Mouse (Mus musculus): ENCODE results near the gene Prpf40b. TPM values are rescaled to one million over a fixed set of nuclear protein-coding genes. Genes with fewer than 3 reads are reported as not detected.
A peak's percentile ranks its signal among the peaks of the same experiment; 100 is the strongest.

The Prpf40b gene
- polyA plus RNA-seq, 1 experiment from 2014 or later, result 84.7 TPM

DNA sequence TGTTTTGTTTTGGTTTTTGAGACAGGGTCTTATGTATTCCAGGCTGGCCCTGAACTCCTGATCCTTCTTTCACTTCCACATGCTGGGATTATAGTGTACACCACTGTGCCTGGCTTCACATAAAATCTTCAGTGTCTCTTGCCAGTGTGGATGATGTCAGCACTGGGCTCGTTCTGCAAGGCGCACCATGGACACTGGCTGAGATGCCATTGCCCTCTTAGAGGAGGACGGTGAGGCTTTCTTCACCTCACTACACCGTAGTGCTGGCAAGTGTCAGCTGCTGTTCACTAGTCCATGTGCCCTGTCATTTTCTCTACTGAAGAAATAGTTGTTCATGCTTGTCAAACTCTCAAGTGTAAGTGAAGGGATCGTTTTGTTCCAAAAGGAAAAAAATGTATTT, 15.7 kb downstream of the Prpf40b start:
- Histone ChIP-seq H3K36me3 (replicated peaks; ENCODE audit: control insufficient read depth, insufficient read depth) (peaks cover 99% of the 10 kb centered on the region), H3K4me2 (replicated peaks) (no peak overlapping the region), H3K9ac (no peak overlapping the region), H3K4me1 (replicated peaks; ENCODE audit: control insufficient read depth, insufficient read depth, low read length) (no peaks in the 10 kb centered on the region), H3K4me3 (replicated peaks; ENCODE audit: low read length) (no peak overlapping the region), H3K27ac (no peak overlapping the region), H3K27me3 (ENCODE audit: control insufficient read depth, insufficient read depth, low read length) (no peaks in the 10 kb centered on the region), H3K9me3 (ENCODE audit: control insufficient read depth, low read length) (no peaks in the 10 kb centered on the region)
- DNase-seq (ENCODE audit: low spot score) (no peak), ATAC-seq (ENCODE audit: low FRiP score) (no peak)
- 94% methylated on average over 5 of the region's 5 CpGs for WGBS

DNA sequence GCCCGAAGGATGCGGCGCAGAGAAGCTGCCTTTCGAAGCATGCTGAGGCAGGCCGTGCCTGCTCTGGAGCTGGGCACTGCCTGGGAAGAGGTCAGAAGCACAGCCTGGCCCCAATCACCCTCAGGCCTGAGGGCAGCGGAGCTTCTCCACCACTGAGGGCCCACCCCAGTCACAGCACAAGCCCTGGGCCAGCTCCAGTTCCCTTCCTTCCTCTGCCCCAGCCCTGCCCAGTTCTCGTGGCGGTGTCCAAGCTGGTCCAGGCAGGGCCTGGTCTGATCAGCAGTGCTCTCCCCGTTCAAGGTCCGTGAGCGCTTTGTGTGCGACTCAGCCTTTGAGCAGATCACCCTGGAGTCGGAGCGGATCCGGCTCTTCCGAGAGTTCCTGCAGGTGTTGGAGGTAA, 20.0 kb downstream of the Prpf40b start:
- 92% methylated on average over 16 of the region's 16 CpGs for WGBS
- no peak for DNase-seq (ENCODE audit: low spot score)

DNA sequence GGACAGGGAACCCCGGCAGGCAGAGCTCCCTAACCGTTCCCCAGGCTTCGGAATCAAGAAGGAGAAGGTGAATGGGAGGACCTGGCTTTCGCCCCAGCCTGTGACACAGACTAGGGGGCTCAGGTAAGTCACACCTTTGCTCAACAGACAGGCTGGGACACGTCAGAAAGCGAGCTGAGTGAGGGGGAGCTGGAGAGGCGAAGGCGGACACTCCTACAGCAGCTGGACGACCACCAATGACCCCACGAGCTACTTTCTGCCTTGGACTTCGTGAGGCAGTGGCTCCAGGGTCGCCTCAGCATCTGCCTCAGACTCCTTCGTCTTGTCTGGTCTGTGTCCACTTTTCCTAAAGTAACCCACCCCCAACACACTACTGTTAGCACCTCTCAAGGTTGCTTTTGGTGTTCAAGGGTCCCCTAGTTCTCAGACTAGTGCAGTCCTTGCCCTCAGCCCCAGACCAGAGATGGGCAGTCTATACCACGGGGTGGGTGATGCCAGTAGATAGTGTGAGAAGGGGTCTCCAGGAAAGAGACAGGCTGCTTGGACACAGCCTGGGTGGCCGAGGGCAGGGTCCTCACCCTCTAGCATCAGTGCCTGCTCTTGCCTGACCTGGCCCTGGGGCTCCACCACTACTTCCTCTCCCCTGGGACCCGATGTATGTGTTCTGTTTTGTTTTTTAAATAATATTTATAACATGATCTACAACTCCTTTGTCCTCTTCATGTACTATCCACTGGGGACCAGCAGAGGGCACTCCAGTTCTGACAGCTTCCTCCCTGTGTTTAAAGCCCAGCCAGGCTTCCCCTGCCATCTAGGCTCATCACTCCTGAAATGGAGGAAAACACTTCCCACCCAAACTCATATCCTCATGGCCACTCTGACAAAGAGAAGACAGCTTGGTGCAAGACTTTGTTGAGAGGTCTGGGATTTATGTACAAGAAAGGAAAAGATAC, 21.7 kb downstream of the Prpf40b start:
- 85% methylated on average over 16 of the region's 16 CpGs for WGBS
- Histone ChIP-seq H3K36me3 (replicated peaks; ENCODE audit: control insufficient read depth, insufficient read depth) (peaks cover 99% of the 10 kb centered on the region), H3K9me3 (ENCODE audit: control insufficient read depth, low read length) (no peaks in the 10 kb centered on the region), H3K27ac (peak overlapping the region; percentile 74), H3K9ac (peak overlapping the region; percentile 38; the same call in 1 of the 2 replicates), H3K4me2 (replicated peaks) (no peak overlapping the region), H3K4me3 (replicated peaks; ENCODE audit: low read length) (no peak overlapping the region), H3K4me1 (replicated peaks; ENCODE audit: control insufficient read depth, insufficient read depth, low read length) (no peaks in the 10 kb centered on the region), H3K27me3 (ENCODE audit: control insufficient read depth, insufficient read depth, low read length) (no peaks in the 10 kb centered on the region)
- DNase-seq (ENCODE audit: low spot score), result peak; percentile 85
- ATAC-seq (ENCODE audit: low FRiP score), result peak; percentile 38

More for the DNA sequence above, 20.0 kb downstream of the Prpf40b start:
- Histone ChIP-seq H3K9ac (no peak overlapping the region), H3K4me2 (replicated peaks) (no peak overlapping the region), H3K27me3 (ENCODE audit: control insufficient read depth, insufficient read depth, low read length) (no peaks in the 10 kb centered on the region), H3K27ac (no peak overlapping the region), H3K9me3 (ENCODE audit: control insufficient read depth, low read length) (no peaks in the 10 kb centered on the region), H3K36me3 (replicated peaks; ENCODE audit: control insufficient read depth, insufficient read depth) (peaks cover 99% of the 10 kb centered on the region), H3K4me1 (replicated peaks; ENCODE audit: control insufficient read depth, insufficient read depth, low read length) (no peaks in the 10 kb centered on the region), H3K4me3 (replicated peaks; ENCODE audit: low read length) (no peak overlapping the region)
- ATAC-seq (ENCODE audit: low FRiP score), result no peak

- H3K36me3 ChIP-seq (replicated peaks; ENCODE audit: control insufficient read depth, insufficient read depth), result peaks cover 98% of the 10 kb centered on the region
These were observed 22.4 kb downstream of the Prpf40b start for GRCm38 (mm10) chr15:99317267-99317651.

GRCm38 (mm10) chr15:99318071-99318470, 23.2 kb downstream of the Prpf40b start:
- Histone ChIP-seq H3K27ac (no peak overlapping the region), H3K9ac (no peak overlapping the region)
- 94% methylated on average over 6 of the region's 6 CpGs for WGBS

More at GRCm38 (mm10) chr15:99317267-99317651, 22.4 kb downstream of the Prpf40b start:
- Histone ChIP-seq H3K27ac (peak overlapping the region; percentile 74), H3K9me3 (ENCODE audit: control insufficient read depth, low read length) (no peaks in the 10 kb centered on the region), H3K4me2 (replicated peaks) (no peak overlapping the region), H3K9ac (peak overlapping the region; percentile 37; the same call in 1 of the 2 replicates), H3K27me3 (ENCODE audit: control insufficient read depth, insufficient read depth, low read length) (no peaks in the 10 kb centered on the region), H3K4me1 (replicated peaks; ENCODE audit: control insufficient read depth, insufficient read depth, low read length) (no peaks in the 10 kb centered on the region), H3K4me3 (replicated peaks; ENCODE audit: low read length) (no peak overlapping the region)
- 69% methylated on average over 2 of the region's 2 CpGs for WGBS
- no peak for DNase-seq (ENCODE audit: low spot score)
- no peak for ATAC-seq (ENCODE audit: low FRiP score)

GRCm38 (mm10) chr15:99318861-99319410, 24.0 kb downstream of the Prpf40b start:
- no peaks in the 10 kb centered on the region for H3K4me1 ChIP-seq (replicated peaks; ENCODE audit: control insufficient read depth, insufficient read depth, low read length)
- no peaks in the 10 kb centered on the region for H3K9me3 ChIP-seq (ENCODE audit: control insufficient read depth, low read length)
- 87% methylated on average over 14 of the region's 14 CpGs for WGBS
- no peak overlapping the region for H3K9ac ChIP-seq
- DNase-seq (ENCODE audit: low spot score) (no peak), ATAC-seq (ENCODE audit: low FRiP score) (no peak)
- peaks cover 97% of the 10 kb centered on the region for H3K36me3 ChIP-seq (replicated peaks; ENCODE audit: control insufficient read depth, insufficient read depth)
- no peaks in the 10 kb centered on the region for H3K27me3 ChIP-seq (ENCODE audit: control insufficient read depth, insufficient read depth, low read length)
- no peak overlapping the region for H3K4me2 ChIP-seq (replicated peaks)
- no peak overlapping the region for H3K4me3 ChIP-seq (replicated peaks; ENCODE audit: low read length)
- peak overlapping the region; percentile 18 for H3K27ac ChIP-seq

More at GRCm38 (mm10) chr15:99318071-99318470, 23.2 kb downstream of the Prpf40b start:
- no peak for DNase-seq (ENCODE audit: low spot score)
- Histone ChIP-seq H3K36me3 (replicated peaks; ENCODE audit: control insufficient read depth, insufficient read depth) (peaks cover 98% of the 10 kb centered on the region), H3K4me3 (replicated peaks; ENCODE audit: low read length) (no peak overlapping the region), H3K4me2 (replicated peaks) (no peak overlapping the region), H3K27me3 (ENCODE audit: control insufficient read depth, insufficient read depth, low read length) (no peaks in the 10 kb centered on the region), H3K9me3 (ENCODE audit: control insufficient read depth, low read length) (no peaks in the 10 kb centered on the region), H3K4me1 (replicated peaks; ENCODE audit: control insufficient read depth, insufficient read depth, low read length) (no peaks in the 10 kb centered on the region)
- no peak for ATAC-seq (ENCODE audit: low FRiP score)

DNA sequence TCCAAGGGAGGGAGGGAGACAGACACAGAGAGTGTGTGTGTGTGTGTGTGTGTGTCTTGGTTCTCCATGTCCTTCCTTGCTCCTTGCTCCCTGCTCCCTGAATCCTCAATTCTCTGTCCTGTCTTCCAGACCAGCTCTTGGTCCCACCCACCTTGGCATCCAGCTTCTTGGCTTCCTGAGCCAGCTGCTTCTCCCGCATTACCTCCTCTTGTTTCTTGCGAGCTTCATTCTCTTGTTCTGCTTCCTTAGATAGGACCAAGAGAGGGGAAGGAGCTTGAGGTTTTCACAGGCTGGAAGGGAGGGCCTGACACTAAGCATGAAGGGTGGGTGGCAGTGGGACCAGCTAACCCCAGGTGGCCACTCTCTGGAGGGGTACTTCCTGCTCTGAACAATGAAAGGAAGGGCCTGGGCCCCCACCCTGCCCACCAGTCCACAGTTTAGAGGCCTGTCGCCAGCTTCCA, 24.6 kb downstream of the Prpf40b start:
- no peak overlapping the region for H3K4me2 ChIP-seq (replicated peaks)
- ATAC-seq (ENCODE audit: low FRiP score) (no peak), DNase-seq (ENCODE audit: low spot score) (no peak)
- WGBS, result 75% methylated on average over 3 of the region's 3 CpGs
- H3K4me3 ChIP-seq (replicated peaks; ENCODE audit: low read length), result no peak overlapping the region
- no peaks in the 10 kb centered on the region for H3K9me3 ChIP-seq (ENCODE audit: control insufficient read depth, low read length)
- H3K27ac ChIP-seq, result peak overlapping the region; percentile 18; the same call in 1 of the 2 replicates
- no peaks in the 10 kb centered on the region for H3K4me1 ChIP-seq (replicated peaks; ENCODE audit: control insufficient read depth, insufficient read depth, low read length)
- peaks cover 94% of the 10 kb centered on the region for H3K36me3 ChIP-seq (replicated peaks; ENCODE audit: control insufficient read depth, insufficient read depth)
- no peaks in the 10 kb centered on the region for H3K27me3 ChIP-seq (ENCODE audit: control insufficient read depth, insufficient read depth, low read length)
- no peak overlapping the region for H3K9ac ChIP-seq

DNA sequence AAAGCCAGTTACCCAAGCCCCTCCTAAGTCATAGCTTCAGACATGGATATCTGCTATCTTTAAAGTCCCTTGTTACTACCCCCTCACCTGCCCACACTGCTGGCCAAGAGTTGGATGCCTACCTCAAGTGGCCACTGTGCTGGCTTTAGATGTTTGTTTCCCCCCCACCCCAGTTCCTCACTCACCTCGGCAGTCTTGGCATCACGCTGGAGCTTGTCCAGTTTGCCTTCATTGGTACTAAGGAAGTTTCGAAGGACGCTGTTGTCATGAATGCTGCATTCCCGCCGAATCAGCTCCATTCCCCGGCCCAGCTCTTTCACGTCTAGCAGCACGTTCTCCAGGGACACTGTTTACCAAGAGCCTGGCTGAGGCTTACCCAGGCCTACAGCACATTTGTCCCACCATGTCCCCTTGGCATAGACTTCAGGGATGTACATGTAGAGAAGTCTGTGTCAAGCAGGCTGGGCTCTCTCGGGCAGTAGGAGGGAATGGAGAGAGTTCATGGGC, 25.3 kb downstream of the Prpf40b start:
- Histone ChIP-seq H3K9ac (no peak overlapping the region), H3K4me2 (replicated peaks) (no peak overlapping the region), H3K9me3 (ENCODE audit: control insufficient read depth, low read length) (no peaks in the 10 kb centered on the region), H3K36me3 (replicated peaks; ENCODE audit: control insufficient read depth, insufficient read depth) (peaks cover 94% of the 10 kb centered on the region), H3K27me3 (ENCODE audit: control insufficient read depth, insufficient read depth, low read length) (no peaks in the 10 kb centered on the region), H3K4me3 (replicated peaks; ENCODE audit: low read length) (no peak overlapping the region), H3K27ac (0 out of 2 replicates have a peak overlapping the region, but pooled peaks have one; percentile 6), H3K4me1 (replicated peaks; ENCODE audit: control insufficient read depth, insufficient read depth, low read length) (no peaks in the 10 kb centered on the region)
- WGBS, result 80% methylated on average over 10 of the region's 10 CpGs
- ATAC-seq (ENCODE audit: low FRiP score) (no peak), DNase-seq (ENCODE audit: low spot score) (no peak)

GRCm38 (mm10) chr15:99320978-99321377, 26.1 kb downstream of the Prpf40b start:
- H3K9me3 ChIP-seq (ENCODE audit: control insufficient read depth, low read length), result no peaks in the 10 kb centered on the region
- no peaks in the 10 kb centered on the region for H3K27me3 ChIP-seq (ENCODE audit: control insufficient read depth, insufficient read depth, low read length)
- peaks cover 91% of the 10 kb centered on the region for H3K36me3 ChIP-seq (replicated peaks; ENCODE audit: control insufficient read depth, insufficient read depth)
- DNase-seq (ENCODE audit: low spot score) (no peak), ATAC-seq (ENCODE audit: low FRiP score) (no peak)
- H3K4me3 ChIP-seq (replicated peaks; ENCODE audit: low read length), result no peak overlapping the region
- no peak overlapping the region for H3K4me2 ChIP-seq (replicated peaks)
- H3K4me1 ChIP-seq (replicated peaks; ENCODE audit: control insufficient read depth, insufficient read depth, low read length), result no peaks in the 10 kb centered on the region
- H3K27ac ChIP-seq, result no peak overlapping the region
- no peak overlapping the region for H3K9ac ChIP-seq
- WGBS, result 94% methylated on average over 9 of the region's 9 CpGs
